Mouse (Mus musculus) cortical plate, adult 2 months (tissue): ENCODE measurements around the gene Sirt2.

Source experiments
- CTCF ChIP-seq: fragments of 200-500 bp; IDR thresholded peaks from 2 replicates; pipeline ENCODE4 v1.5.1; 2011; ENCODE audit warnings: mild to moderate bottlenecking, control low read depth, low read length; ENCODE audit not compliant: insufficient read depth; ENCODE audit errors: extremely low read depth
- POLR2A ChIP-seq: fragments of 200-500 bp; IDR thresholded peaks from 2 replicates; pipeline ENCODE4 v1.6.1; 2011; ENCODE audit warnings: mild to moderate bottlenecking, low read length, control low read depth; ENCODE audit not compliant: insufficient read depth; ENCODE audit errors: extremely low read depth

GRCm38 (mm10) chr7:28719159-28719558, 47.4 kb upstream of the Sirt2 start:
- TF ChIP-seq CTCF, result no peak
- TF ChIP-seq POLR2A, result no peak
